Mouse (Mus musculus) adrenal gland, postnatal 14 days (tissue): Measurements from ENCODE around the gene Vmn1r8. TPM values are rescaled to one million over a fixed set of nuclear protein-coding genes. Genes with fewer than 3 reads are reported as not detected.
"Not testable (repeated sequence)": the region's sequence is repeated elsewhere in the genome, so short reads cannot be mapped to it uniquely, and the experiment has no call there.

Source experiments
- DNase-seq: peaks from one replicate; pipeline ENCODE4 v3.0.0; 2021; ENCODE audit warnings: mixed read lengths
- long read RNA-seq, 2 experiments: library from polyadenylated mRNA; stranded (forward); transcript quantifications; one replicate each; pipeline ENCODE4 v2.0.0; 2021
- total RNA-seq: library from RNA; stranded (reverse); gene quantifications from 2 replicates; pipeline ENCODE4 v1.2.3, GENCODE M21; 2021

Gene Vmn1r8
- total RNA-seq: not detected in 2 replicates
- long read RNA-seq, experiment 1: 0 reads
- long read RNA-seq, experiment 2: 0 reads

DNA sequence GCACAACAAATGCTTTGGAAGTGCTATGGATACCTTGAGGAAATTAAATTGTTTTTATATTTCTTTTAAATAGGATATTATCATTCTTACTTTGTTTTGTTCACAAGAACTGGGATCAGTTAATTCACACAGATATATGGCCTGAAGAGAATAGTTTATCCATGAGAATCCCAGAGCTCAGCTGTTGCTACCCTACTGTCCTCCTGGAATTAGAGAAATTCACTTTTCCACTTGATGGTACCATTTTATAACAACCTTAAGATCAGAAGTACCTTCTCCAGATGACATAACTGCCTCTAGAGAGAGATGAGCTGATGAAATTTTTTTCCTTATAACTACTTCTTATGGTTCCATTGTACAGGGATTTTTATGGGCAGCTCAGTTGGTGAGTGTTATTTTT is at the start of gene Vmn1r8:
TSS of gene Vmn1r8 (plus strand) at position 301 of the 400 bp plus-strand sequence.
- no peak for DNase-seq

- no peak for DNase-seq
Measured at GRCm38 (mm10) chr6:56996943-56997342, 35.1 kb upstream of the Vmn1r8 start, which contains the start of gene Vmn1r6. Gene Vmn1r6, plus strand, starts transcription at chr6:56997243.

GRCm38 (mm10) chr6:57025224-57025623 is 6.9 kb upstream of the Vmn1r8 start, which contains the start of gene Vmn1r7:
Gene Vmn1r7, minus strand, starts transcription at chr6:57025324.
- DNase-seq: not testable (repeated sequence)

GRCm38 (mm10) chr6:57034674-57035073 is 2.6 kb downstream of the Vmn1r8 start:
- no peak for DNase-seq

- DNase-seq: peak; percentile 29
Measured at GRCm38 (mm10) chr6:57063730-57064129, 31.6 kb downstream of the Vmn1r8 start.

- no peak for DNase-seq
Measured at GRCm38 (mm10) chr6:57066487-57066886, 34.4 kb downstream of the Vmn1r8 start, which contains the start of gene Vmn1r9. Gene Vmn1r9, plus strand, starts transcription at chr6:57066787.

Other genes starting within 250 kb of the Vmn1r8 start
- gene Kbtbd2, start 234.5 kb upstream of the Vmn1r8 start, total RNA-seq: 36.7 and 37.6 TPM in 2 replicates
- 72.1 and 73.3 TPM in 2 replicates for gene Fkbp9, start 200.2 kb upstream of the Vmn1r8 start, total RNA-seq
- 24.9 and 25.9 TPM in 2 replicates for gene Nt5c3, start 108.4 kb upstream of the Vmn1r8 start, total RNA-seq
- 0.26 and 0.41 TPM in 2 replicates for gene Vmn1r4, start 108.3 kb upstream of the Vmn1r8 start, total RNA-seq
- gene Vmn1r5, start 62.0 kb upstream of the Vmn1r8 start, total RNA-seq: not detected in 2 replicates
- not detected in 2 replicates for gene Vmn1r6, start 35.0 kb upstream of the Vmn1r8 start, total RNA-seq
- gene Vmn1r7, start 7.0 kb upstream of the Vmn1r8 start, total RNA-seq: not detected in 2 replicates
- gene Vmn1r9, start 34.5 kb downstream of the Vmn1r8 start, total RNA-seq: not detected in 2 replicates
- gene Vmn1r10, start 77.2 kb downstream of the Vmn1r8 start, total RNA-seq: not detected in 2 replicates
- gene Vmn1r11, start 101.2 kb downstream of the Vmn1r8 start, total RNA-seq: not detected in 2 replicates
- gene Vmn1r12, start 124.6 kb downstream of the Vmn1r8 start, total RNA-seq: not detected in 2 replicates
- gene Vmn1r13, start 171.0 kb downstream of the Vmn1r8 start, total RNA-seq: not detected in 2 replicates
- not detected in 2 replicates for gene Vmn1r14, start 199.4 kb downstream of the Vmn1r8 start, total RNA-seq
- gene Vmn1r15, start 225.7 kb downstream of the Vmn1r8 start, total RNA-seq: not detected in 2 replicates